In genomic region chr9:50440689-50441088, GRCm38 (mm10) we compare ENCODE assay signal across 13 mouse cellular contexts. TPM values are rescaled to one million over a fixed set of nuclear protein-coding genes. Genes with fewer than 3 reads are reported as not detected.
DNase-seq lines count a peak whose midpoint lies in the region; ATAC-seq and TF ChIP-seq lines count a peak whose summit lies in the region.
"Had no signal": no experiment of that assay in that cellular context is flagged by ENCODE, and none has a peak within 500 bp of the region (broad histone marks: within the 10 kb centered on the region; RNA-seq: fewer than 3 reads in every experiment).

No protein-coding gene starts in this region.

- no peaks in the 10 kb centered on the region for H3K79me2 ChIP-seq in heart, adult 2 months (replicated peaks; ENCODE audit: control insufficient read depth, insufficient read depth, low read length)

- H3K9me3 ChIP-seq in heart, embryonic 10.5 days, result no peaks in the 10 kb centered on the region
- H3K9me3 ChIP-seq in heart, embryonic 15.5 days (replicated peaks), result no peaks in the 10 kb centered on the region

- peaks cover 3% of the 10 kb centered on the region for H3K4me1 ChIP-seq in heart, adult 2 months (ENCODE audit: control insufficient read depth, insufficient read depth, low read length)
- peaks cover 9% of the 10 kb centered on the region; the same call in 1 of the 2 replicates for H3K4me1 ChIP-seq in heart, embryonic 10.5 days
- peaks cover 5% of the 10 kb centered on the region for H3K4me1 ChIP-seq in heart, embryonic 15.5 days (replicated peaks)

- intact Hi-C loops in heart, adult 2 months (cut with DNase I), result loop anchor here (10.0 kb wide), 1 partner anchor 154 kb away; no protein-coding TSS in a partner anchor
- intact Hi-C loops in left cerebral cortex, adult 2 months (cut with DNase I), result loop anchor here (5.0 to 10.0 kb wide), 2 partner anchors 152 to 214 kb away; partner anchors contain the start of gene Dlat

- H3K36me3 ChIP-seq in heart, adult 2 months (ENCODE audit: control insufficient read depth, insufficient read depth, low read length), result no peaks in the 10 kb centered on the region
- H3K36me3 ChIP-seq in heart, embryonic 10.5 days, result no peaks in the 10 kb centered on the region
- no peaks in the 10 kb centered on the region for H3K36me3 ChIP-seq in heart, embryonic 15.5 days

- 65% methylated on average over 2 of the region's 2 CpGs for WGBS in heart, adult 2 months
- WGBS in heart, embryonic 10.5 days, result 72% methylated on average over 2 of the region's 2 CpGs
- WGBS in heart, embryonic 15.5 days, result 42% methylated on average over 2 of the region's 2 CpGs

- no peak overlapping the region for H3K27ac ChIP-seq in heart, adult 2 months
- no peak overlapping the region for H3K27ac ChIP-seq in heart, embryonic 10.5 days
- H3K27ac ChIP-seq in heart, embryonic 15.5 days, result no peak overlapping the region
- H3K27ac ChIP-seq in left cerebral cortex, adult 2 months, result no peak overlapping the region
- H3K27ac ChIP-seq: macrophage had no signal

- H3K4me2 ChIP-seq in heart, embryonic 15.5 days, result no peak overlapping the region

- no peak overlapping the region for H3K4me3 ChIP-seq in heart, adult 2 months
- no peak overlapping the region for H3K4me3 ChIP-seq in heart, embryonic 10.5 days
- H3K4me3 ChIP-seq in heart, embryonic 15.5 days, result no peak overlapping the region
- H3K4me3 ChIP-seq in left cerebral cortex, adult 2 months, result no peak overlapping the region

- ATAC-seq in heart, embryonic 15.5 days (replicated peaks; ENCODE audit: insufficient number of reproducible peaks, insufficient read depth, low FRiP score, low read depth), result peak; percentile 69; the same call in 1 of the 2 replicates

- peak; percentile 71 for TF ChIP-seq EP300 in heart, adult 2 months (IDR thresholded peaks at IDR 0.05; ENCODE audit: insufficient read depth, low read depth, low read length)

- H3K9ac ChIP-seq in heart, adult 2 months (ENCODE audit: low read depth, low read length), result no peak overlapping the region
- H3K9ac ChIP-seq in heart, embryonic 15.5 days, result no peak overlapping the region

- H3K27me3 ChIP-seq in heart, adult 2 months (ENCODE audit: control insufficient read depth, insufficient read depth, low read length), result no peaks in the 10 kb centered on the region
- H3K27me3 ChIP-seq in heart, embryonic 10.5 days (ENCODE audit: insufficient read depth, poor library complexity, severe bottlenecking), result no peaks in the 10 kb centered on the region; the same call in 1 of the 2 replicates
- H3K27me3 ChIP-seq in heart, embryonic 15.5 days, result no peaks in the 10 kb centered on the region

- TF ChIP-seq CTCF in heart, adult 2 months (IDR thresholded peaks at IDR 0.05), result no peak
- no peak for TF ChIP-seq CTCF in left cerebral cortex, adult 2 months (IDR thresholded peaks at IDR 0.05)

- peak; percentile 43 to 74 for DNase-seq in heart, adult 2 months
- DNase-seq in heart, embryonic 10.5 days (ENCODE audit: low spot score), result no peak
- peak; percentile 46 for DNase-seq in retina, postnatal 1 day
- DNase-seq in retina, embryonic 14.5 days (ENCODE audit: low spot score), result no peak
- DNase-seq in skeletal muscle tissue, adult 2 months (ENCODE audit: low read depth, low spot score), result peak; percentile 73
- no peak for DNase-seq in spleen, postnatal 36 days (ENCODE audit: low spot score in 2 of 2)
- no peak for DNase-seq in left cerebral cortex, adult 2 months (ENCODE audit: extremely low spot score in 1 of 2, low spot score in 2 of 2)
- DNase-seq: thymus, adult 18-20 months had no signal

- no peak for TF ChIP-seq POLR2A in heart, adult 2 months (IDR thresholded peaks at IDR 0.05; ENCODE audit: insufficient read depth, low read depth, low read length)

RNA-seq across cellular contexts. Expression of gene Plet1, which starts 53.6 kb away (rescaled TPM):
- total RNA-seq in heart, adult 2 months (2021), result 1 to 10 TPM in 1 of 2 experiments, under 1 TPM in 1; 0.82 to 2.0 TPM
- polyA plus RNA-seq in heart, adult 2 months (2012; rRNA removed), result 2.5 and 4.0 TPM in 2 replicates
- 2.2 and 4.2 TPM in 2 replicates for polyA plus RNA-seq in heart, embryonic 10.5 days (2016; fragmentation: Nextera tagmentation; extraction: Ambion mirVana)
- 0.45 and 1.4 TPM in 2 replicates for polyA plus RNA-seq in heart, embryonic 15.5 days (2015; fragmentation: Nextera tagmentation; extraction: Ambion mirVana)
- total RNA-seq in left cerebral cortex, adult 2 months (2021), result not detected
- total RNA-seq: adrenal gland, postnatal 36 days; gastrocnemius, postnatal 4 days; left cerebral cortex, postnatal 10 days had no signal
- polyA plus RNA-seq: macrophage had no signal

Comparison
In these comparisons a context has a peak if more than half of its experiments do, and no peak if none do; other contexts are left out.
1. DNase-seq: peak in heart, adult 2 months (2 of 2), retina, postnatal 1 day (single experiment) and skeletal muscle tissue, adult 2 months (single experiment); none in heart, embryonic 10.5 days (single experiment), retina, embryonic 14.5 days (single experiment), spleen, postnatal 36 days (0 of 2) and left cerebral cortex, adult 2 months (0 of 2).